Mouse (Mus musculus): ENCODE results near the gene Kcnq1.

GRCm38 (mm10) chr7:143340601-143341281 is 234.6 kb downstream of the Kcnq1 start:
- TF ChIP-seq GATA1 (IDR thresholded peaks at IDR 0.05; ENCODE audit: low read length) (no peak), TAL1 (IDR thresholded peaks at IDR 0.05; ENCODE audit: low read length) (no peak)
